Mouse (Mus musculus) liver, embryonic 14.5 days (tissue): ENCODE results near the gene Fbxo46. TPM values are rescaled to one million over a fixed set of nuclear protein-coding genes. Genes with fewer than 3 reads are reported as not detected.

Source experiments
- ATAC-seq: fragments of 200-750 bp; cut with Nextera tagmentation; 2 replicates; pipeline ENCODE4 v1.8.0; 2017; ENCODE audit warnings: moderate number of reproducible peaks, mild to moderate bottlenecking, moderate library complexity; ENCODE audit not compliant: insufficient read depth
- DNase-seq, 3 experiments: peaks; one replicate each; pipeline ENCODE4 v3.0.0-alpha.2; 2012 to 2013; ENCODE audit warnings: low read depth in 3 of 3, low spot score in 3 of 3
- H3K27ac ChIP-seq: fragments of 300-500 bp; sonication (generic); 2 replicates; pipeline ENCODE4 v1.5.1; 2014; ENCODE audit warnings: moderate library complexity, mild to moderate bottlenecking, control low read depth, inconsistent platforms
- H3K27me3 ChIP-seq: fragments of 300-500 bp; sonication (generic); 2 replicates; pipeline ENCODE4 v1.6.1; 2014; ENCODE audit warnings: mild to moderate bottlenecking, low read length, moderate library complexity; ENCODE audit not compliant: control insufficient read depth, insufficient read depth
- H3K36me3 ChIP-seq: fragments of 300-500 bp; sonication (generic); replicated peaks from 2 replicates; pipeline ENCODE4 v1.6.1; 2014; ENCODE audit warnings: low read depth; ENCODE audit not compliant: control insufficient read depth, insufficient read depth
- H3K4me1 ChIP-seq, 2 experiments: fragments of 200-500 bp in 1 of 2; fragments of 300-500 bp in 1 of 2; sonication (generic) in 1 of 2; replicated peaks; 2 replicates each; pipeline ENCODE4 v1.6.1; 2012 to 2014; ENCODE audit warnings: antibody characterized with exemption in 1 of 2, inconsistent platforms in 1 of 2, low read length in 1 of 2; ENCODE audit not compliant: control insufficient read depth in 2 of 2, insufficient read depth in 2 of 2
- H3K4me2 ChIP-seq: fragments of 300-500 bp; sonication (generic); 2 replicates; pipeline ENCODE4 v1.6.1; 2014; ENCODE audit warnings: low read depth, mild to moderate bottlenecking, control low read depth, moderate library complexity
- H3K4me3 ChIP-seq, 2 experiments: fragments of 200-500 bp in 1 of 2; fragments of 300-500 bp in 1 of 2; sonication (generic) in 1 of 2; 2 replicates each; pipeline ENCODE4 v1.5.1; 2012 to 2014; ENCODE audit warnings: low read depth in 2 of 2, low read length in 2 of 2, mild to moderate bottlenecking in 2 of 2, control low read depth in 1 of 2, inconsistent platforms in 1 of 2, moderate library complexity in 1 of 2; ENCODE audit not compliant: insufficient read depth in 1 of 2
- H3K9ac ChIP-seq: fragments of 300-500 bp; sonication (generic); replicated peaks from 2 replicates; pipeline ENCODE4 v1.6.1; 2014; ENCODE audit warnings: mild to moderate bottlenecking, control low read depth, moderate library complexity
- H3K9me3 ChIP-seq: fragments of 300-500 bp; sonication (generic); 2 replicates; pipeline ENCODE4 v1.6.1; 2016; ENCODE audit warnings: low read length, mixed read lengths; ENCODE audit not compliant: control insufficient read depth
- CTCF ChIP-seq: IDR thresholded peaks from 2 replicates; pipeline ENCODE4 v1.5.1; 2016; ENCODE audit warnings: antibody characterized with exemption, low read depth, control low read depth
- EP300 ChIP-seq: IDR thresholded peaks from 2 replicates; pipeline ENCODE4 v1.6.1; 2016; ENCODE audit warnings: antibody characterized with exemption, low read depth
- WGBS: fragments of 180-500 bp; shearing (Covaris S2); extraction: QIAGEN DNeasy Blood & Tissue Kit; methylation state at CpG from one replicate; pipeline ENCODE4 v1.1.7; 2014; ENCODE audit not compliant: insufficient replicate concordance; 5-methylcytosine and 5-hydroxymethylcytosine counted together
- polyA plus RNA-seq, 2 experiments: library from polyadenylated mRNA; depleted of rRNA in 1 of 2; stranded (reverse) in 1 of 2; unstranded in 1 of 2; fragments of >200 nt; fragmentation: Nextera tagmentation in 1 of 2; extraction: Ambion mirVana in 1 of 2; gene quantifications; 2 replicates each; pipeline versions ENCODE4 v1.2.1 to v1.2.3; 2012 to 2014

The Fbxo46 gene
- polyA plus RNA-seq, 2 experiments = 2.0 to 2.6 TPM

DNA sequence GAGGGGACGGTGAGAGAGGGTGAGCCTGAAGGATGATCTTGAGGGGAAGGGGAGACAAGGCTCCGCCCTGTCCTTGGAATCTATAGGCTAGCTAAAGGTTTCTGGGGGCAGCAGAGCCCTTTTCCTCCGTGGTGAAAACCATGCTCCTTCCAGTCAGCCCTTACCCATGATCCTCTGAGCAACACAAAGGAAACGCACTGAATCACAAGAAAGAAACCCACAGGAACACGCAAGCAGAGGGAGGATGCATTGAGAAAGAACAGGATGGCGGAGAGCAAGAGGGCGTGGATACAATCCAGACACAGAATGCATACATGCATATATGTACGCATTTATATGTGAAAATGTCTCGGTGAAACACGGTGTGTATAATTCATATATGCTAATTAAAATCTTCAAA lies 49.8 kb downstream of the Fbxo46 start:
- 47% methylated on average over 10 of the region's 10 CpGs for WGBS
- H3K27ac ChIP-seq = no peak overlapping the region

DNA sequence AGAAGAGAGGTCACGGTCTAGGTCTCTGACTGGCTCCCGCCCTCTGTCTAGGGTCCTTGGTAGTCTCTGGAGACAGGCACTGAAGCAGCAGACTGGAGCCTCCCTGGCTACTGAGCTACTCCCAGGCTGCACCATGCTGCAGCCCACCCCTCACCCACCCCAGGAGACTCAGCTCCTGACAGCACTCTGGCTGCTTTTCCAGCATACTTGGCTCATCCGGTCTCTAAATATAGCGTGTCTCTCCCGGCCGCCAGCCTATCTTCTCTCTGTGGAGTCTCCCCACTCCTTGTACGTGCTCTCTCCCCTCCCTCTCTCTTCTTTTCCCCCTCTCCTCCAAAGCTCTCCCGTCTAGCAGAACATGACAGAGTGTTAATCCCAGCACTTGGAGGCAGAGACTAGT lies 50.5 kb downstream of the Fbxo46 start:
- H3K36me3 ChIP-seq = no peaks in the 10 kb centered on the region
- H3K9me3 ChIP-seq = no peaks in the 10 kb centered on the region; the same call in 1 of the 2 replicates
- H3K9ac ChIP-seq = no peak overlapping the region
- H3K27ac ChIP-seq = no peak overlapping the region
- TF ChIP-seq CTCF (no peak), EP300 (no peak)
- DNase-seq (no peak), ATAC-seq (no peak)
- H3K4me1 ChIP-seq = peaks cover 5 to 14% of the 10 kb centered on the region in 2 experiments
- peaks cover 8% of the 10 kb centered on the region for H3K27me3 ChIP-seq
- WGBS = 56% methylated on average over 8 of the region's 8 CpGs
- H3K4me2 ChIP-seq = no peak overlapping the region
- no peak overlapping the region for H3K4me3 ChIP-seq

More for the DNA sequence above, 49.8 kb downstream of the Fbxo46 start:
- Histone ChIP-seq H3K9me3 (no peaks in the 10 kb centered on the region; the same call in 1 of the 2 replicates), H3K9ac (no peak overlapping the region), H3K4me2 (no peak overlapping the region), H3K27me3 (peaks cover 11% of the 10 kb centered on the region), H3K4me3 (no peak overlapping the region), H3K4me1 (peaks cover 11 to 20% of the 10 kb centered on the region in 2 experiments), H3K36me3 (no peaks in the 10 kb centered on the region)
- ATAC-seq (no peak), DNase-seq (no peak)
- no peak for TF ChIP-seq CTCF

DNA sequence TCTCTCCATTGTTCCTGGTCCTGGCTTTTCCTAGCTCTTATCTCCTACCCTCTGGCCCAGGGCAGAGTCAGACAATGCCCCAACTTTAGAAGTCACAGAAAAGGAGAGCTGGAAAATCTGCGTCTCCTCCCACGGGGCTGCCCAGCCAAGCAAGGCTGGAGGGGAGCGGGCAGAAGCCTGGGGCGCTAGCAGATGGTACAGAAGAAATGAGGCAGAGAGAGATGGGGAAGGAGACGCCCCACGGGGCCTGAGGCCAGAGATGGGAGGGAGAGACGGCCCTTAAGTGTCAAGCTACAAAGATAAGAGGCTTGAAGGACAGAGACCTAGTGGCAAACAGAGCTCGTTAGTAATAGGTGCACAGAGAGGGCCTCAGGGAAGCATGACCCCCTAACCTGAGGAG lies 52.2 kb downstream of the Fbxo46 start:
- no peaks in the 10 kb centered on the region; the same call in 1 of the 2 replicates for H3K9me3 ChIP-seq
- DNase-seq = no peak
- peaks cover 2 to 10% of the 10 kb centered on the region in 2 experiments; a peak in 2 of 4 replicates for H3K4me1 ChIP-seq
- H3K36me3 ChIP-seq = no peaks in the 10 kb centered on the region
- no peak overlapping the region for H3K4me2 ChIP-seq
- 20% methylated on average over 8 of the region's 8 CpGs for WGBS
- no peak overlapping the region for H3K27ac ChIP-seq
- no peak for ATAC-seq
- H3K9ac ChIP-seq = no peak overlapping the region
- H3K27me3 ChIP-seq = peaks cover 23% of the 10 kb centered on the region
- no peak overlapping the region for H3K4me3 ChIP-seq
- TF ChIP-seq EP300 = no peak
- no peak for TF ChIP-seq CTCF

DNA sequence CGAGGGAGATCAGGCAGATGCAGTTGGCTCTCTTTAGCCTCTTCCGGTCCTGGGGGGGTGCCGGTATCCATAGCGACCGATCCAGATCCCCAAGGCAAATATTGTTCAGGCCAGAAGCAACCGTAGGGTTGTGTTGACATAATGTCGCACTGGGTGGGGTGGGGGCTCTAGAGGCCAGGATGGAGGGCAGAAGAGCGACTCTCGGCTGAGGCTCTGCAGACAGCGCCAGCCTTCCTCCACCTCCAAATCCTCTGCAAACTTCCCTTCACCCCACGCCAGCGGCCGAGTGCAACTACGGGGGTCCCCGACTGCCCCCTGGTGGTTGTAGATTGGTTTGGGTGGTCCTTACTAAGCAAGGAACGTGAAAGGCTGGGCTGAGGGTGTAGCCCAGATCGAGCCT lies 53.2 kb downstream of the Fbxo46 start:
- 6% methylated on average over 17 of the region's 17 CpGs for WGBS
- no peak overlapping the region for H3K4me3 ChIP-seq
- peaks cover 34% of the 10 kb centered on the region for H3K27me3 ChIP-seq
- peak overlapping the region; percentile 44 for H3K4me2 ChIP-seq
- H3K9ac ChIP-seq = no peak overlapping the region
- no peaks in the 10 kb centered on the region for H3K9me3 ChIP-seq
- TF ChIP-seq EP300 (no peak), CTCF (peak; percentile 84)
- ATAC-seq = 0 out of 2 replicates have a peak, but pooled peaks have one; percentile 24
- H3K4me1 ChIP-seq = peaks cover 2 to 10% of the 10 kb centered on the region in 2 experiments; a peak in 2 of 4 replicates
- H3K27ac ChIP-seq = no peak overlapping the region
- no peak for DNase-seq
- H3K36me3 ChIP-seq = no peaks in the 10 kb centered on the region

DNA sequence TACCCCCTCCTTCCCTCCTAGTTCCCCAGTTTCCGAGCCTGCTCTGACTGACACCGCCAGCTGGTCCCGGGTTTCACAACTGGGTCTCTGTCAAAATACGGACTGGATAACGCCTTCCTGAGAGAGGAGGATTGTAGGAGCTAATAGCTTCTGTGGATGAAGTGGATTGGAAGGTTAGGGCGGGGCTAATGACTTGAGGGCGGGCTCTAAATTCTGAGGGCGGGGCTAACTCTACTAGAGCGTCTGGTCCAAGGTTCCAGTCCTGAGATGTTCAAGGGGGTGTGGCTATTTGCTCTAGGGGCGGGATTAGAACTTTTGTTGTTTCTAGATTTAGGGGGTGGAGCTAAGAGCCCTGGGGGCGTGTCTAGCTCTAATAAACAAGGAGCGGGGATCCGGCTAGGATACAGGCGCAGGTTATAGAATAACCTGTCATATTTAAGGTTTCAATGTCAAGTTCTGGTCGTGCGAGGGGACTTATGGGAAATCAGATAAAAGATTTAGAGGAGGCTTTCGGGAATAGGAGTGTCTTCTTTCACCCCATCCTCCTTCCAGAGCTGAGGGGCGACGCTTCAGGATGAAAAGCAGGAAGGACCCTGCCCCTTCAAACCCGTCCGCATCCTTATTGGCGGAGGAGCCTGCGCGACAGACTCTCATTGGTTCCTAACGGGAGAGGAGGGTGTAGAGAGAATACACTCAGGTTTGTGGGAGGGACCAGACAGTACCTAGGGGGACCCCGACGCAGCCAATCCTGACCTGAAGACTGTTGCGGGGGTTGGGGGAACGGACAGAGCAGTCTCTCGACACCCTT lies 56.3 kb downstream of the Fbxo46 start, which contains the start of gene Eml2:
Eml2 (plus strand) TSS at position 714 of the 808 bp plus-strand sequence.
- no peak for DNase-seq
- TF ChIP-seq EP300 = no peak
- no peak for TF ChIP-seq CTCF
- no peak within 1 kb of the TSS for H3K9ac ChIP-seq
- H3K4me1 ChIP-seq = peaks cover 13 to 27% of the 10 kb centered on the region in 2 experiments
- ATAC-seq = no peak
- H3K27ac ChIP-seq = no peak within 1 kb of the TSS
- 5% methylated on average over 30 of the region's 30 CpGs for WGBS
- H3K9me3 ChIP-seq = no peaks in the 10 kb centered on the region
- peaks cover 58% of the 10 kb centered on the region for H3K27me3 ChIP-seq
- no peak within 1 kb of the TSS for H3K4me3 ChIP-seq
- H3K4me2 ChIP-seq = no peak within 1 kb of the TSS
- no peaks in the 10 kb centered on the region for H3K36me3 ChIP-seq
